Mouse (Mus musculus) right cerebral cortex, postnatal 10 days (tissue): Measurements from ENCODE around the gene BC147527.
"Not testable (repeated sequence)": the region's sequence is repeated elsewhere in the genome, so short reads cannot be mapped to it uniquely, and the experiment has no call there.

Experiments
- DNase-seq, 2 experiments: peaks; one replicate each; pipeline ENCODE4 v3.0.0; 2021; ENCODE audit warnings: low spot score in 2 of 2

Gene BC147527

GRCm38 (mm10) chr13:120299991-120300442 is at the start of gene BC147527:
Gene BC147527, plus strand, starts transcription at chr13:120300392.
- DNase-seq, result no peak

- DNase-seq, result not testable (repeated sequence)
Observed at GRCm38 (mm10) chr13:120251208-120251924, 48.8 kb upstream of the BC147527 start.

- not testable (repeated sequence) for DNase-seq
Observed at GRCm38 (mm10) chr13:120258817-120259658, 41.2 kb upstream of the BC147527 start.

- DNase-seq, result not testable (repeated sequence)
Observed at GRCm38 (mm10) chr13:120259718-120260117, 40.5 kb upstream of the BC147527 start.

GRCm38 (mm10) chr13:120262870-120263269 is 37.3 kb upstream of the BC147527 start, which contains the start of gene AF067061:
Gene AF067061, plus strand, starts transcription at chr13:120263114.
- not testable (repeated sequence) for DNase-seq

GRCm38 (mm10) chr13:120277837-120278236 is 22.4 kb upstream of the BC147527 start:
- not testable (repeated sequence) for DNase-seq

GRCm38 (mm10) chr13:120278784-120279183 is 21.4 kb upstream of the BC147527 start:
- no peak for DNase-seq

- no peak for DNase-seq
Observed at GRCm38 (mm10) chr13:120299324-120299894, 783 bp upstream of the BC147527 start.

GRCm38 (mm10) chr13:120300853-120301252 is 661 bp downstream of the BC147527 start:
- DNase-seq, result no peak

- no peak for DNase-seq
Observed at GRCm38 (mm10) chr13:120310749-120311148, 10.6 kb downstream of the BC147527 start.

- no peak for DNase-seq
Observed at GRCm38 (mm10) chr13:120313584-120313983, 13.4 kb downstream of the BC147527 start.

- not testable (repeated sequence) for DNase-seq
Observed at GRCm38 (mm10) chr13:120316578-120316977, 16.4 kb downstream of the BC147527 start, which contains the start of gene Tcstv3. Gene Tcstv3, plus strand, starts transcription at chr13:120316878.

GRCm38 (mm10) chr13:120320183-120320582 is 20.0 kb downstream of the BC147527 start:
- no peak for DNase-seq

GRCm38 (mm10) chr13:120320721-120321120 is 20.5 kb downstream of the BC147527 start:
- DNase-seq, result no peak
